Mouse (Mus musculus) urinary bladder, postnatal 4 days (tissue): Measurements from ENCODE around the gene Gck.

Experiments used
- DNase-seq, 2 experiments: peaks; one replicate each; pipeline ENCODE4 v3.0.0; 2021 to 2022; ENCODE audit warnings: low spot score in 2 of 2

Gck gene

DNA sequence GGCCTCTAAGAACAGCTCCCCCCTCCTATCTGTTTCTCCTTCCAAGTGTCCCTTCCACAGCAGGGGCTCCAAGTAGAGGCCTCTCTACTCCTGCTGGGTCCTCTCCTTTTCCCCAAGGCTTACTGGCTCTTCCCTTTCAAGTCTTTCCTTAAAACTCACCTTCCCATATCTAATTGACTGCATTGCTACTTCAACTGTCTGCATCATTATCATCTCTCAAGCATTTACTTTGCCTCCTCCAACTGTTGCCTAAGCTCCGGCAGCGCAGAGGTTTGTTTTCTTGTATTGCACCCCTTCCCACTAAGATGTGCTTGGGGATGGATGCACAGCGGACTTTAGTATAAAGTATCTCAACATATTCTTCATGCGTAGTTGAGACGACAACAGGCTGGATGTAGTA, 72.5 kb downstream of the Gck start:
- DNase-seq = no peak

DNA sequence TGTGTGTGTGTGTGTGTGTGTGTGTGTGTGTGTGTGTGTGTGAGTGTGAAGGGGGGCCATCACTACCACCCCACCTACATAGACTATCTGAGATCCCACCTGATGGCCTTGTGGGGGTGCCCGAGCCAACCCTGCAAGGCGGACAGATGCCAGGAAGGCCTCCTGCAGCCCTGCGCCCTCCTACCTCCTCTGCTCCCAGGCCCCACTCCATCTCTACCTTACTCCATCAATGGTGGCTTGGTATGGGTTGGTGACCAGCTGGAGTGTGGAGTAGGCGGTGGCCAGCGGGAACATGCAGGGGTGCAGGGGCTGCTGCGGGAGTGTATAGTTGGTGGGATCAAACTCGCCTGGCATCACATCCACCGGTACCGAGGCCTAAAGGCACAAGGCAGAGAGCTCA, 76.7 kb downstream of the Gck start:
- no peak for DNase-seq

- no peak for DNase-seq
Observed at GRCm38 (mm10) chr11:5872707-5873106, 77.2 kb downstream of the Gck start.

DNA sequence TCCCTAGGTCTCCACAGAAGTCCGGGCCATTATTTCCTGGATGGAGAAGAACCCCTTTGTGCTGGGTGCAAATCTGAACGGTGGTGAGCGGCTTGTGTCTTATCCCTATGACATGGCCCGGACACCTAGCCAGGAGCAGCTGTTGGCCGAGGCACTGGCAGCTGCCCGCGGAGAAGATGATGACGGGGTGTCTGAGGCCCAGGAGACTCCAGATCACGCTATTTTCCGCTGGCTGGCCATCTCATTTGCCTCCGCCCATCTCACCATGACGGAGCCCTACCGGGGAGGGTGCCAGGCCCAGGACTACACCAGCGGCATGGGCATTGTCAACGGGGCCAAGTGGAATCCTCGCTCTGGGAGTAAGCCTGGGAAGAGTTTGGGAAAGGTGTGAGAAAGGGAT, 79.8 kb downstream of the Gck start:
- DNase-seq = no peak

DNA sequence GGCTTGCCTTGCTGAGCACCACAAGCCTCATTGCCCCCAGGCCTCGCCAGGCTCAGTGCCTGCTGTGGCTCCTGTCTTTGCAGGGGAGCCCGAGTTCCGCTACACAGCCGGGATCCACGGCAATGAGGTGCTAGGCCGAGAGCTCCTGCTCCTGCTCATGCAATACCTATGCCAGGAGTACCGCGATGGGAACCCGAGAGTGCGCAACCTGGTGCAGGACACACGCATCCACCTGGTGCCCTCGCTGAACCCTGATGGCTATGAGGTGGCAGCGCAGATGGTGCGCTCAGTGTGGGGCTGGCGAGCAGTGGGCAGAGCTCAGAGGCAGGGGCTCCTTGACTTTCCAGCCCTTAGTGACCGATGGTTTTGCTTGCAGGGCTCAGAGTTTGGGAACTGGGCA, 80.5 kb downstream of the Gck start:
- no peak for DNase-seq

- DNase-seq = no peak
Observed at GRCm38 (mm10) chr11:5868324-5868723, 81.6 kb downstream of the Gck start.

- DNase-seq = no peak
Observed at GRCm38 (mm10) chr11:5867196-5867595, 82.7 kb downstream of the Gck start.

DNA sequence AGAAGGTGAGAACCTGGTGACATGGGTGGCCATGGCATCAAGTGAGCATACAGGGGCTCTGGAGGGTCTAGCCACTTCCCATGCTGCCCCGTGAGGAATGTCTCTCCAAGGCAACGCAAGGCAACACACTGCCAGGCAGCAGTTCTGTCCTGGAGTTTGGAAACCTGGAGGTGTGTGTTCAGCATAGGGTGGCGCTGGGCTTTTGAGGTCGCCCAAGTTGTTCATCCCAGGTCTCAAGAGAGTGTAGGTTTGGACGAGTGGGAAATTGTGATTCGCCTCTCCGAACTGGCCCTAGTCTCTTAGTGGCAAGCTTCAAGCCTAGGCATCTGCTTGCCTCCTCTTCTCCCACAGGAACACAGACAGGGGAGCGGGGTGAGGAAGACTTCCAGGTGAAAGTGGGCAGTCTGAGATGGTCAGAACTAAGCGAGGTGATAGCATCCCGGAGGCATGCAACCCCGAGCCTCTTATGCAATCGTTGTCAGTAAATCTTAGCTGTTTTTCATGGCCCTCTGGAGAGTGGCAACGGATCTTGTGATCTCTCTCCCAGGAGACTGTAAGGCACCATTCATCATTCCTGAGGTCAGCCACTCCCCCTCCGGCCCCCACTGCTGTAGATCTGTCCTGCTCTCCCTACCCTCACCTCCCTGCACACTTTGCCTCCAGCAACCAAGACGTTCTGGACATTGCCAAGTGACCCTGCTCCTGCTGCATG, 87.3 kb downstream of the Gck start:
- no peak for DNase-seq

DNA sequence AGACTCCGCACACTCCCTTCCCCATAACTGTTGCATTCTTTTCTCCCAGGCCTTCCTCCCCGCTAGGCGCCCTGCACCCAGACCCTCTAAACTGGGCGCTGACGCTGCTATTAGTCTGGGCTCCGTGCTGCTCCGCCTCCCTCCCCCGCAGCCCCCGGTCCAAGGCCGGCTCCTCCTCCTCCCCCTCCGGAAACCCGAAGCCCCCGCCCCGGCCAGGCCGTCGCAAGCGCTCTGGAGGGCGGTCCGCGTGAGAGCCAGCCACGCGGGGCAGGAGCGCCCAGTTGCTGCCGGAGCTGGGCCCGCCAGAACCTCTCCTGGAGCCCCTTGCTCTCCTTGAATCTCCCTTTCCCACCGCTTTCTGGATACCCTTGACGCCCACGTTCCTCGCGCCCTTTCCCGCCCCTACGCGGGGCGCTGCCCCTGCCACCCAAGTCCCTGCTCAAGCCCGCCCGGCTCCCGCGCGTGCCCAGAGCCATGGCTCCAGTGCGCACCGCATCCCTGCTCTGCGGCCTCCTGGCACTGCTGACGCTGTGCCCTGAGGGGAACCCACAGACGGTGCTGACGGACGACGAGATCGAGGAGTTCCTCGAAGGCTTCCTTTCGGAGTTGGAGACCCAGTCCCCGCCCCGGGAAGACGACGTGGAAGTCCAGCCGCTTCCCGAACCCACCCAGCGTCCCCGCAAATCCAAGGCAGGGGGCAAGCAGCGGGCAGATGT, 88.0 kb downstream of the Gck start, which contains the start of gene Aebp1:
Gene Aebp1 (plus strand): TSS at position 270 of the 716 bp plus-strand sequence.
- DNase-seq = peak; percentile 77 to 83

DNA sequence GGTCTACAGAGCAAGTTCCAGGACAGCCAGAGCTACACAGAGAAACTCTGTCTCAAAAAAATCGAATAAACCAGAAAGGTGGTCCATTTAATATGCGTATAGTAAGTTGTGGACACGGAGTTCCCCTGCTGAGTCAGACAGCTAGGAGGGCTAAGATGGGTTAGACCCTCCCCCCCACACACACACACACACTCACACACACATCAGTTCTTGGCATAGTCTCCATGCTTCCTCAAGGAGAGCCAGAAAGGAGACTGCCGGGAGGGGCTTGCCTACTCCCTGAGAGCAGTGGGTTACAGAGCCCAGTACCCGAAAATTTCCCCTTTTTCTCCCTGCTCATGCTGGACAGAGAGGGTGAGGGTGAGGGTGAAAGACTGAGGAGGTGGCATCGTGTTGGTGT, 89.2 kb downstream of the Gck start:
- no peak for DNase-seq

DNA sequence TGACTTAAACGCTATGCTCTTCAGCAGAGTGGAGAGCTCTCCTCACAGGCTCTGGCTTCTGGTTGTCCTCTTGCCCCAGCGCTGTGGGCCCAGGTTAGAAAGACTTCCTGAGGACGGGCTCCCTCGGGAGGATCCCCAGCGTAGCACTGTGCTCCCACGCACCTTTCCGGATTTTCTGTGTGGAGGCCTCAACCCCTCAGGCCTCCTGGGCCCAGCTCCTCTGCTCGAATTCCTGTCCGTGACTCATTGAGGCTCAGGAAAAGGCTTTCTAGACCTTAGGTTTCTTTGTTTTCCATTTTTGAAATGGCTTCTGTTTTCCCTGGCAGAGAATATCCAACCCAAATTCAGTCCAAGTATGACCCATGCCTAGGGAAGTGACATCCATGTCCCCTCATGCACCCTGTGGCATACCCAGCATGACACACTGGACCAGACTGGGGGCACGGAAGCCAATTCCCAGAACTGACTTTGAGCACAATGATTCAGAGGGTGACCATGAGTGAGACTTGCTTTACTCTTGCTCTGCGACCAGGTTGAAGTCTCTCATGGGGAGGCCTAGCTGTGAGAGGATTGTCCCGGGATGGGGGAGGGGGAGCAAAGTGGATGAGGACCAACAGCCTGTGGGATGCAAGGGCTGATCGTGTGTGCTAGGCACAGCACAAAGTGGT, 89.9 kb downstream of the Gck start:
- no peak for DNase-seq

GRCm38 (mm10) chr11:5858723-5859122, 91.2 kb downstream of the Gck start:
- no peak for DNase-seq

DNA sequence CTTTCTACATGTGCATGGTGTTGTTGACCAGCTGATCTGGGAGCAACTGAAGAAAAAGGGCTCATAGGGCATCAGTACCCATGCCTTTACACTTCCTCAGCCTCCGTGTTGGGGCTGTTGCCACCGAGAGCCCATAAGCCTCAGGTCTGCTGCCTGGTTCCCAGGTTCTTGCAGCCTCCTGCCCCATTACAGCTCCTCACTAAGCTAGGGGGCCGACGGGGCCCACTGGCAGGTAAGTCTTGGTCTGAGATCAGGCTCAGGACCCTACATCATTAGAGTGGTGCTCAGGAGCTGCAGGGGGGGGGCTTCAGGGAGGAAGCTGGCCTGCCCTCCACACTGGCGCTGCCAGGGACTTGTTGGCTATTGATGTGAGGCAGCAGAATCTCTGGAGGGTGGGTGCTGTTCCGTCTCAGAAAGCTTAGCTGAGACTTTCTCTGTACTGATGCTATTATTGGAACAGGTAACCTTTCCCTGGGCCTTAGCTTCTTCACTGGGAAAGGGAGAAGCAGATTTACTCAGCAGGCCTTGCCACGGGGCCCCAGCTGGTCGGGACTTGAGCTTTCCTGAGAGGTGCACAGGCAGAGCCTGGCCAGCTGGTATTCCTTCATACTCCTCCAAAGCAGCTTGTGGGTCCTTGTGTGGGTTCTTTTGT, 93.3 kb downstream of the Gck start:
- DNase-seq = no peak

- DNase-seq = no peak
Observed at GRCm38 (mm10) chr11:5855902-5856301, 94.0 kb downstream of the Gck start.

DNA sequence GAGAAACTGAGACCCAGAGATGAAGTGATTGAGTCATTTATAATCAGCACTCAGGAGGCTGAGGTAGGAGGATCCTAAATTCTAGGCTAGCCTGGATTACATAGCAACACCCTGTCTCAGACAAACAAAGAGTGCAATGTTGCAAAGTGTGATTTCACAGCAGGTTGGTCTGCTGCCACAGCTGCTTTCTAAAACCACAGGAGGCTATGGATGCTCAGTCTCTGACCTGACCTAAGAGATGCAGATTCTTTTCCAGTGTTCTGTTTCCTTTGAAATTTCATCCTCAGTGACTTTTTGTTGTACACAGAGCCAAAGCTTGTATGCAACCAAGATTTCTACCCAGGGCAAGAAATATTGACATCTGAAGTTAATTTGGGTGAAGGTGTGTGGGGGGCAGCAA, 94.4 kb downstream of the Gck start:
- DNase-seq = no peak

- no peak for DNase-seq
Observed at GRCm38 (mm10) chr11:5852314-5852713, 97.6 kb downstream of the Gck start.

GRCm38 (mm10) chr11:5851021-5851736, 98.7 kb downstream of the Gck start:
- no peak for DNase-seq
